Mouse (Mus musculus): ENCODE results near the gene Kctd18.

Kctd18 gene

DNA sequence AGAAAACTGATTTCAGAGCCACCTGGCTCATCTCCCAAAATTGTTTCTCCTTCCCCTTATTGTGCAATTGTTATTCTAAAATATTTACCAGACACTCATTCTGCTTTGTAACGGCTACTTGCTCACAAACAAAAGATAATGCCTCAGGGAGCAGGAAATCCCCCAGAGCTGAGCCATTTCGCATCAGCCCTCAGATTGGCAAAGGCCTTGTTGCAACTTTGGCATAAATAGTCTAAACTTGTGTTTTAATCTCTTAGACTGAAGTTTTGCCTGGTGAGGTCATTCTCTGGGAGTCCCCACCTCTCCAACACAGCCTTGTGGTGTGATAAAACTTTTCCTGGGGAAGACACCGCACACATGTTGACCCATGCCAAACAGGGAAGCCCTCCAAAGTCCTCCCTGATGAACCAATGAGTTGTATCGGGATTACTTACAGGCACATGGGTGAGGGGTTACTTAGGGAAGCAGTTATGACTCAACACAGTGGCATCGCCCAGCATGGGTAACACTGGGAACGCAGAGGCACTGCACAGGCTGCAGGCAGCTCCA, 29.6 kb downstream of the Kctd18 start:
- no peak for DNase-seq

DNA sequence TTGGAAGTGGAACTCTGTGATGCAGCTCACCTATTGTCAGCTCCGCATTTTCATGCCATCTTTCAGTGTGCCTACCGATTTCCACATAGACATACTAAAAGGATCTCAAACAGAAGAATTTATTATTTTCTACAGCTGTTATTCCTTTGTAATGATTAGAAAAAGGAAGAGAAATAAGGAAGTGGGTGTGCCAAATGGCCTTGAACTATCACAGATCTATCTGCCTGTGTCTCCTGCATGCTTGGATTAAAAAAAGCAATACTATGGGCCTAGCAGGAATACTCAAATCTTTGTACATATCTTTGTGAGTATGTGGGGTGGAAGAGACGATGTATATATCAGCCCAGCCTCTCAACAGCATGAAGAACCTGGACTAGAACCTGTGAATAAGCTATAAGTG, 41.9 kb downstream of the Kctd18 start:
- no peak for DNase-seq

DNA sequence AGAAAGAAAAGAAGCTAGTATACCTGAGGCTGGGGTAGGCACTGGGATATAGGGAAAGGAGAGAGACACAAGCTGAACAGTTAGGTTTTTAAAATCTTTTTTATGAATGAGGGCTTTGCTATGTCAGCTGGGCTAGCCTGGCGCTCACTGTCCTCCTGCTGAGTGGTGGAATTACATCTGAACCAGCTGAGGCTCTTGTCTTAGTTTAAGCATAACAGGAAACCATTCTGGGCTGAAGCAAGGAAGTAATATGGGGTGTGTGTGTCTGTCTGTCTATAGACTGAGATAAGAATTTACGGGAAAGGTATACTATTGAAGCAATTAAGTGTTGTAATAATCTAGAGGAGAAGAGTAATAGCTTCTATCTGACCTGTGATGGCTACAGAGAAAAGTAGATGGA, 47.2 kb downstream of the Kctd18 start:
- no peak for DNase-seq

DNA sequence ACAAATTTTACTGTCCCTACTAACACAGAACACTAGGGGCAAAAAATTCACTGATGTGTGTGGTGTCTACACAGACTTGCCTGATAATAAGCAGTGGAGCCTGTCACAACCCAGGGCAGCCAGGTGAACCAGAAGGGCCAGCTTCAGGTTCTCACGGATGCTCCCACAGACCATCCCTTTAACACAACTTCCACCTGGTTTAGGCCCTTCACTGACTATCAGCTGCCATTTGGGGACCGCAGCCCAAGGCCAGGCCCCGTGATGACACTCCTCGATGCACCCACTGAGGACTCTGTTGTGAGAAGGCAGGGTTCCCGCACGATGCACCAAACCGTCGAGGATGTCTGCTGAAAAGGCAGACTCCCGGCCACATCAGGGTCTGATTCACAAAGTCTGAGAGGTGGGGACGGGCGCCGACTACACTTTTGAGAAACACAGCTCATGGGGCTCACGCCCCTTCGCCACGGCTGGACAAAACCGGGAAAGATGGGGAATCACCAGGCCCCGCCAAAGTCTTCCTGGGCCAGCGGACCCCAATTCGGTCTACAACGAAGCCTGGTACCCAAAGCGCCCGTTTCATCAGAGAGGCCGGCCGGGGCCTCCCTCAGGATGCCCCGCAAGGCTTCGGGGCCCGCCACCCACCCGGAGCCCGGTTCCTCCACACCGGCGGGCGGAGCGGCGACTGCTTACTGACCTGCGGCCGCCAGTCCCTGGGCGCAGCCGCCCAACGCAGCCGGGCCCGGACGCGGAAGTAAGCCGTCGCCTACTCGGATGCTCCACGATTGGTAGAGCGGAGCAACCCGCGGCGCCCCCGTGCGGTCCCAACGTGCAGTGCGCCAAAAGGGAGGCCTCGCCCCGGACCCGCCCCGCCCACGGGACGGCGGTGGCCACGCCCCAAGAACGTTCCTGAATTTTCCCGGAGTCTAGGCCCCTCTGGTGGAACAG, 49.2 kb downstream of the Kctd18 start:
- peak; percentile 96 for DNase-seq

DNA sequence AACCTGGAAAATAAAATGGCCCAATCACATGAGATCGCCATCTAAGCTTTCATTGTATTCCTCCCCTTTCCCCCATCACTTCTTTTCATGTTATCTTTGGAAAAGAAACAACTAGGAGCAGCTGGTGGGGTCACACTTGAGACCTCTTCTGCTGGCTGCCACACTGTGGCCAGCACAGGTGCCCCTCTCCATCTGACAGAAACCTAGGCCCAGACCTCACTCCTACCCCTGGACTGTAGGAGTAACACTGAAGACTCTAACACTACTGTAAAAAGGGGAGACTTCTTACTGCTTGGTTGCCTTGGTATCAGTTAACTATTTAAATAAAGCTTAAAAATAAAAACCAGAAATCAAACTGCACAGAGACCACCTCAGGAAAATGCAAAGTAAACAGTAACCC, 63.0 kb downstream of the Kctd18 start:
- DNase-seq, result no peak

DNA sequence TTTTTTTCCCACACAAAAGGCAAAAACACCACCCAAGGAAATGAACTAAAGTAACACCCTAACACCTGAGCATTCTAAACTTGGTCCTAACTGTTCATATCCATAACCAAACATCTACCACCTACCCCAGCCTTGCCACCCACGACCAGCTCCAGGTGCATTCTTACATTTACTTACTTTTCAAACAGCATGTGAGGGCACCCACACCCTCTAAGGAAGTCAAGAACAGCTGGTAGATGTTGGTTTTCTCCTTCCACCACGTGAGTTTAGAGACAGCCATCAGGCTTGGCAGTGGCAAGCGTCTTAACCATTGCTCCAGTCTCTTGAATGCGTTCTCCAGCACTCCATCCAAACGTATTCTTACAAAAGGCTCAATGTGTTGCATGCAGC, 64.4 kb downstream of the Kctd18 start:
- no peak for DNase-seq

DNA sequence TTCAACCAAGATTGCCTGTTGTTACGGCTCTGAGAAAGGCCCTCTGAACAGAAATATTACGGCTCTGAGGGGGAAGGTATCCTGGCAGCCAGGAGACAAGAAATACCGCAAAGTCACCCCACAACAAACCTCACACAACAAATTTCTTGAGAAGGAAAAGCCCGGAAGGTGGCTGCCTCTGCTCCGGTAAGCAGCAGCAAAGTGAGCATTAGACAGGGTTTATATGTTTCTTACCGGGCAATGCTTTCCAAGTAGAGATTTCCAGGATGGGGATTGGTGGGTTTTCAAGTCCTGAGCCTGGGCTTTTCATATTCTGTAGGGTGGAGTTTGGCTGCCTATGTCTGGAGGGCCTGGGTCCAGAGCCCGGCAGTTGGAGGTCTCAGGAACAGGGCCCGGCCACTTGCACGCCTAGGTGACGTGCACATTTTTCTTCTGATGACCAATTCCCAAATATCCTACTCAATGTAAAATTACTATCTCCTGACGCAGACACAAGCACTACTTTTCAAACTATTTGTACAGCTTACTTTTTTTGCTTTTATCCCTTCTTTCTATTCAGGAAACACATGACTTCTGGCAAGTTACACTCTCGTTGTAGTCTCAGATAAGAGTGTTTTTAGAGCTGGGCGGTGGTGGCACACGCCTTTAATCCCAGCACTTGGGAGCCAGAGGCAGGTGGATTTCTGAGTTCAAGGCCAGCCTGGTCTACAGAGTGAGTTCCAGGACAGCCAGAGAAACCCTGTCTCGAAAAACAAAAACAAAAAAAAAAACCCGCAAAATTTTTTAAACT, 65.0 kb downstream of the Kctd18 start:
- no peak for DNase-seq

DNA sequence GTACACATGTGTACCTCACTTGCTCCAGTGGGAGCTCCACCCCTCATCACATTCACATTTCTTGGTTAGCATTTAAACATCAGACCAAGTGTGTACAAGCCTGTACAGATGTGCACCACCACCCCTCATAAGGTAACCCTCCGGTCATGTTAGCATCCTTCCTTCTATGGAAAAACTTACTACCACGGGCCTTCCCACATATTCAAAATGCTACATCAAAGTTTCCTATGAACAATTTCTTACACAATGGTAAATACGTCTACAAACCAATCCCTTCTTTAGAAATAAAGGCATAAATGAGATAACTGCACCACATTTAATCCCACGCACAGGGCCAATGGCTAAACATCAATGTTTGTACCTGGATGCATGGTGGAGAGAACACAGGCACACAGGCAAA, 66.2 kb downstream of the Kctd18 start:
- no peak for DNase-seq

DNA sequence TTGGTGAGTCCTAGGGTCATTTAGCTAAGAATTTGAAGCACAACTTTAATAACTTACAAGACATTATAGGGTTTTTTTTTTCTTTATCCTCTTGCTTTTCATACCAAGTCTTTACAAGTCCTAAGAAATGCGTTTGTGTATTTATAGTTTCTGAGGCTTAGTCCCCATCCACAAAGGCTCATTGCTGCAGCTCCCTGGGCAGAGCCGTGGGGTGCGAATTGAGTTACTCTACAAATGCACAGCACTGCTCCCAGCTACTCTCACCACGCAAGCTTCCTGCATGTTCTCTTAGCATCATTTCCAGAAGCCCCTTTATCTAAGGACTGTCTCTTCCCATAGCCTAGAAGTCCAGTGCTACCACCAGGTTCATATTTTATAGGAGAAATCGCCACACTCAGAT, 69.0 kb downstream of the Kctd18 start:
- DNase-seq, result no peak

DNA sequence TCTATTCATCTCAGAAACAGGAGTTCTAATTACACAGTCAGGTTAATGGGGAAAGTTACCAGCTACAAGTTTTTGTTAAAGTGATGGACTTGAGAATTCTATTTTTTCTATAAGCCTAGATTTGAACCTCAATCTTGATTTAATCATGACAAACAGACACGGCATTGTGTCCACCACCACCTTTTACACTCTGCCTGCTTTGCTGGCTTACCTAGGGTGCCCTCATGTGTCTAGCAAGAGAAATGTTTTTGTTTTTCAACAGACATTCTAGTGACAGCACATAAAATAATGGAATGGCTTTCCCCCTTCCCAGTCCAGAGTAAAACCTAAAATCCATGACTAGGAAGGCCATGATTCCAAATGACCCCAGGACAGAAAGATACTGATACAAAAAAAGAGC, 69.6 kb downstream of the Kctd18 start:
- no peak for DNase-seq

DNA sequence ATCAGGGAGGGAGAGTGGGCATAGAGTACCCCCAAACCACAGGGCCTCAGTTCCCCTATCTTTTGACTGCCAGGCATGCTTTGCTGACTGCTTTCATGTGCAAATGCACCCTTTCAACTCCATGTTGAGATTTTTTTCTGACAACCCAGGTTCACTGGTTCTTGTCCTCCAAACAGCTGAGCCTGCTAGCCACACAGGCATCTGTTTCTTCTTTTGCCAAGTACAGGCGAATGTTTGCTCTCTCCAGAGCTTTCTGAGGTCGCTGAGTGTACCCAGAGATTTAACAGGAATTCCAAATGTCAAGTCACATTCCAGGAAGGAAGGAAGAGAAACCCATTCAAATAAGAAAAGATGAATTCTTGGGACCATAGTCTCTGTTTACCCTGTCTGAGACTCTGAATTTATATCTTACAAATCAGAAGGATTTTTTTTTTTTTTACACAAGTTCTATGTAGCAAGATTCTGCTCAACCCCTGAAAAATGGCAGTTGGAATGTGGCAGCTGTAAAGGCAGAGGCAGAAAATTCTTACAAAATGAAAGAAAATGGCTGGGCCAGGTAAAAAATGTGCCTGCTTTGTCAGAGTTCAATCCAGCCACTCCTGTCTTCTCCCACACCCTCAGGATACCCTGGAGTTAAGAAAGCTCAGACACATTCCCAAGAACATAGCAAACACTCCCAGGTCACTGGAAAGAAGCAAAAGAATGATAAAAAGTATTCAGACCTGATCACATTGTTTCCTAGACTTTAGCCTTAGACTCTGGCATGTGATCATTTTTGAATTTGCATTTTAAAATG, 71.0 kb downstream of the Kctd18 start:
- DNase-seq, result no peak

DNA sequence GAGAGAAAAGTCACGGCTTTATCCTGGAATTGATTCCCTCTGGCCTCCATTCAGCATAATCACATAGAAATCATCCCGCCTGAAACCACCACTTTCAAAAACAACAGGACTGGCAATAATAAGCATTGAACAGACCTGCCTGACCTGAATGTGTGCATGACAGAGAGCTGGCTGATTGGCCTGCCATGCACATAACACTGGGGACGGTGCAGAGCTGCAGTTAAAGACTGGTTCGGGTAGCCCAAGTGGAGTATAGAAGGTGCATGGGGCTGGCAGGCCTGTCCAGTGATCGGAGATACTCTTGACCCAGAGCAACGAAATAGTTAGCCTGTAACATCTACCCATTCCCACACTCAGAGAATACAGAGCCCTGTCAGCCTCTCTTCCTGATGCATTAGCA, 76.5 kb downstream of the Kctd18 start:
- no peak for DNase-seq

DNA sequence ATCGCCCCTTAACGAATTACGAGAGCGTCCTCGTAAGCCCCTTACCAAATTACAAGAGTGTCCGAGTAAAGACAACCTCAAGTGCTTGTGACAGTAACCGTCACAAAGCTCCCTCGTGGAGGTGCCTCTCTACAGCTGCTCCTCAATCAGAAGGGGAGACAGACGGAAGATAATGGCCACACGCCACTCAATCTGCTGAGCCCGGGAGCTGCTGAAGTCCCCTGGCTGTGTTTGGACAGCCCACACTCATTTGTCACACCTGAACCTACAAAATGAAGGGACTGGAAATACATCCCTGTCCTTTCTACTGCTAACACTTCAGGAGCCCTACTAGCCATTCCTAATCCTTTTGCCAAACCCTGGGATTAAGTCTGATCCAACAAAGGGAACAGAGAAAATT, 77.0 kb downstream of the Kctd18 start:
- DNase-seq, result no peak

DNA sequence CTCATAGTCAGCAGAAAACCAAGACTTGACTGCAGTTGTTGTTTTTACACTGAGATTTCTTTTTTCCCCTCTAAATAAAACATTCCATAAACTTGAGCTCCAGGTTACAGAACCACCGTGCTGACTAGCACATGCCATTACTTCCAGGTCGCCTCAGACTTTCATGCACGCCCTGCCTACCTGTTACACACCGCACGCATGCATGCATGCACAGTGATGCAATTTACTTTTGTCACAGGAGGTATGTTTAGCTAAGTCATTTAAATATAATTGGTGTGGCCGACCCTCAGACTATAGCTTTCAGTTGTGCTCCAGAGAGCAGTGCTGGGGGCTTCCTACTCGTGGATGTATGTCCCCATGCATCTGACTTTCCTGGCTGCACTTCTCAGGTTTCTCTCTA, 77.7 kb downstream of the Kctd18 start:
- DNase-seq, result no peak

DNA sequence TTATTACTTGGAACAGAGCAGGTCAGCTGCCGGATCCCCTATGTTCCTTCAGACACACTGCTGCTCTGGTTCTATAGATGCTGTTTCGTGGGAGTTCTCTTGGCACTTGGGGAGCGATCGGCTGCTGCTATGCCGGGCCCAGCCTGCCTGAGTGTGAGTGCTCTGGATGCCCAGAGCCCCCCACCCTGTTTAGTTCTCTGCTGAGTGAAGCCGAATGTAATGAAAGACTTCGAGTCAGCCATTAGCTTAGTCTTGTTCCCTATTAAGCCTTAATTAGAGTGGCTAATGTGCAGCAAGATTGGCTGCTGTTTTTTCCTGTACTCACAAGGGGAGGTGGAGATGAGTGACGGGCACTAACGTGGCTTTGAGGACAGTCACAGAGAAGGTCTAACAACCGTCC, 78.1 kb downstream of the Kctd18 start:
- no peak for DNase-seq

DNA sequence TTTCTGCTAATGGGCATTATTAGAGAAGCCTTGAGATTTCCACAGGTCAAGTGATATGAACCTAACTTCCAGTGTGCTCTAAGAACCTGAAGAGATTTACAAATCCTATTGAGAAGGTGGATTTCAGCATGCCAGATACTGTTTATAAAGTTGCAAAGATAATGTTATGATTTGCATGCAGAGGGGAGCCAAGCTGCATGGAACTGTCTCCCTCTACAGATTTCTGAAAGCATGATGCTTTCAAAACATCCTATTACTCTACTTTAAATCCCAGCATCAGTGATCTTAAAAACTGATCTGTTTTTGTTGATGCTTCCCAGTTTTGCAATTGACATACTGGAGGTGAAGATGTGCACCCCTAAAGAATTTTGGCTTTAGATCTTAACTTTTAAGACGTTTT, 84.5 kb downstream of the Kctd18 start:
- no peak for DNase-seq

DNA sequence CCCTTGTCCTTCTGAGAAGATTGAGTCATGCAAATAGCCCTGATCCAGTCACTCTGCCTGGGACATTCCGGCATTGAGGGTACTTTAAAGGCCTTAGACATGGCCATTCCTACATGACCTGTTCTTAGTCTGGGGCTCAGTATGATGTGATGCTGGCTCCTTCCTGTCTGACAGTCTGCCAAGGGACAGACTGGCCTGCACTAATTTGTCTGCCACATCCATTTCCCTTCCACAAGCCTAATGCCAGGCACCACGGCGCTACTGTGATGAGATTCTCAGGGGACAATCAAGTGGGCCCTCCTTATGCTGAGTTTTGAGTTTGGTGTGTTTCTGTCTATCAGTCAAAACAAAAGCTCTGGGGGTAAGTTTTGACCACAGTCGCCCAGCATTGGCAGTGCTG, 100.2 kb downstream of the Kctd18 start:
- no peak for DNase-seq

DNA sequence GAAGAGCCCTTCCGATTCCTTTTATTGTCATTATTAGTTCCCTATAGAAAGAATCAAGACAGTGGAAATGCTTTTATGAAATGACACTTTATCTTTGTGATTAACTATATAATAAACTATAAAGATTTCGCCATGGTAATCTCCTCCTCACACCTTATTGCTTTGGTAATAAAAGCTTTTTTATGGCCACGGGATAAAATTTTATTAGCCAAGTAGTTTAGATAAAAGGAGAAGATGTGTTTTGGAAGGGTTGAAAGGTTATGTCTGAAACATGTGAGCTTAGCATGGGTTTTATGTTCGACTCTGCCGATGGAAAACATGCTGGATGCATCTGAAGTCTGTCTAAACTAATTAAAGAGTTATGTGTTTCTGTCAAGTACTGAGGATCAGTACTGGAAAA, 101.4 kb downstream of the Kctd18 start:
- DNase-seq, result no peak

DNA sequence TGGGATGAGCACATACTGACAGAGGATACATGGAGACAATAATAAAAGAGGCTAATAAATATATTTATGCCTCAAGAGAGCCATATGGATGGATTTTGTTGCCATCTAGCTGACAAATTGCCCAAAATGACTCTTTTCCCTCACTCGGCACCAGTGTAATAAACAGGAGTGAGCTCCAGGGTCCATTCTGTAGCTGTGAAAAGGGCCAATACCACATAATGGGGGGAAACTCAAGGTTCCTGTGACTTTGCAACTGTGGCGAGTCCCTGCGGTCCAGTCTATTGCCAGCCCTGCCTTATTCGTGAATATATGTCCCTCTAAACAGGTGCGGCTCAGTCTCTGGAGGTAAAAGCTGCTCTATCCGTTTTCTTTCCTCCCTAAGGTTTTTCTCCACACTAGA, 107.2 kb downstream of the Kctd18 start:
- no peak for DNase-seq

DNA sequence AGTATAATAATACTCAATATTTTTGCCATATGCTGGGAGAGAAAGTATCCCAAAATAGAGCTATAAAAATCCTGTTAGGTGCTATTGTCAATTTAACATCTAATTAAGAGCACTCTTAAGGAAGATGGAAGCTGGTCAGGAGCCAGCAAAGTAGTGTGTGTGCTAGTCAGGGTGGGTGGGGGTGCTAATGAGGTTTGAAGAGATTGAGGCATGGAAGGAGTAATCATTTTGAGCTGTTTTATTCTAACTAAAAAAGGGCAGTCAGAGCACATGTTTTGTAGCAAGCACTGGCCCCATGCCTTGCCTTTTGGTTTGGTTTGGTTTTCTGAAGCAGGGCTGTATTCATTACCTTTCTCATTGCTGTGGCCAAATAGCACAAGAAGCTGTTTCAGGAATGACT, 112.4 kb downstream of the Kctd18 start:
- no peak for DNase-seq

DNA sequence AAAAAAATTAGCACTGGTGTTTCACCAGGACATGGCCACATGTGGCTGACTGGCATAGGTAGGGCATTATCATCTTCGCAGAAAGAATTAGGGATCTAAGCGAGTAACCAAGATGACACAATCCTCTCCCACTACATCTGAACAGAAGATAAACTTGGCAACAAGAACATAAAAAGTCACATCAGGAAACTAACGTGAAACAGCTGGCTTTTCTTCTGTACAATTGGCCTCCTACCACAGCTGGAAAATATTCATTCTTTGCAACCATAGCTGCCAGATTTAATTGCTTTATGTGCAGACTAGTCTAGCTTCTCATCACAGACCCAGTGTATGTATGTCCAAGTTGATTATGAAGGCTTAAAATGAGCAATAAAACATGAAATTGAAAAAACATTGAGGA, 112.8 kb downstream of the Kctd18 start:
- DNase-seq, result no peak
